Comparison of ENCODE assay signal across 16 mouse cellular contexts in genomic region chr15:95753031-95753430, GRCm38 (mm10).
"Had no signal": no experiment of that assay in that cellular context is flagged by ENCODE, and none has a peak within 500 bp of the region (broad histone marks: within the 10 kb centered on the region; RNA-seq: fewer than 3 reads in every experiment).

No protein-coding gene starts in this region.

- ATAC-seq: liver, postnatal 0 days; midbrain, embryonic 16.5 days had no signal

- H3K27me3 ChIP-seq: liver, embryonic 13.5 days; liver, embryonic 15.5 days; lung, embryonic 15.5 days; megakaryocyte, embryonic 14.5 days; midbrain, embryonic 12.5 days; neural tube, embryonic 12.5 days; stomach, embryonic 15.5 days had no signal

- H3K9ac ChIP-seq: liver, embryonic 13.5 days; liver, embryonic 15.5 days; liver, postnatal 0 days; lung, embryonic 15.5 days; midbrain, embryonic 12.5 days; neural tube, embryonic 12.5 days; stomach, embryonic 15.5 days had no signal

- H3K36me3 ChIP-seq: liver, embryonic 13.5 days; liver, embryonic 15.5 days; lung, embryonic 15.5 days; midbrain, embryonic 12.5 days; neural tube, embryonic 12.5 days; stomach, embryonic 15.5 days had no signal

- DNase-seq: liver, embryonic 13.5 days; liver, postnatal 0 days; lung, adult 2 months; lung, postnatal 14 days; lung, postnatal 36 days; midbrain, embryonic 14.5 days; right cerebral cortex, postnatal 14 days had no signal

- H3K27ac ChIP-seq: liver, embryonic 13.5 days; liver, embryonic 15.5 days; lung, embryonic 15.5 days; macrophage; midbrain, embryonic 12.5 days; neural tube, embryonic 12.5 days; stomach, embryonic 15.5 days; stomach, postnatal 0 days had no signal

- H3K9me3 ChIP-seq: liver, embryonic 13.5 days; liver, embryonic 15.5 days; lung, embryonic 15.5 days; midbrain, embryonic 12.5 days; neural tube, embryonic 12.5 days; stomach, embryonic 15.5 days had no signal

- H3K4me2 ChIP-seq: liver, embryonic 13.5 days; liver, embryonic 15.5 days; lung, embryonic 15.5 days; midbrain, embryonic 12.5 days; neural tube, embryonic 12.5 days; stomach, embryonic 15.5 days had no signal

- H3K4me3 ChIP-seq: liver, embryonic 13.5 days; liver, embryonic 15.5 days; lung, embryonic 15.5 days; megakaryocyte, embryonic 14.5 days; midbrain, embryonic 12.5 days; neural tube, embryonic 12.5 days; stomach, embryonic 15.5 days had no signal

- H3K4me1 ChIP-seq: liver, embryonic 15.5 days; midbrain, embryonic 12.5 days; neural tube, embryonic 12.5 days; stomach, embryonic 15.5 days had no signal
